Mouse (Mus musculus) neural tube, embryonic 12.5 days (tissue): ENCODE results near the gene Myef2. TPM values are rescaled to one million over a fixed set of nuclear protein-coding genes. Genes with fewer than 3 reads are reported as not detected.

Experiments
- ATAC-seq: fragments of 200-750 bp; cut with Nextera tagmentation; 2 replicates; pipeline ENCODE4 v1.8.0; 2017; ENCODE audit warnings: low read depth, mild to moderate bottlenecking, moderate TSS enrichment, moderate library complexity; ENCODE audit not compliant: low FRiP score
- H3K27ac ChIP-seq: fragments of 300-500 bp; sonication (generic); 2 replicates; pipeline ENCODE4 v1.5.1; 2016
- H3K27me3 ChIP-seq: fragments of 300-500 bp; sonication (generic); replicated peaks from 2 replicates; pipeline ENCODE4 v1.6.1; 2016; ENCODE audit warnings: mild to moderate bottlenecking
- H3K36me3 ChIP-seq: fragments of 300-500 bp; sonication (generic); 2 replicates; pipeline ENCODE4 v1.6.1; 2016; ENCODE audit warnings: mild to moderate bottlenecking
- H3K4me1 ChIP-seq: fragments of 300-500 bp; sonication (generic); 2 replicates; pipeline ENCODE4 v1.6.1; 2016
- H3K4me2 ChIP-seq: fragments of 300-500 bp; sonication (generic); replicated peaks from 2 replicates; pipeline ENCODE4 v1.6.1; 2016; ENCODE audit warnings: mild to moderate bottlenecking
- H3K4me3 ChIP-seq: fragments of 300-500 bp; sonication (generic); 2 replicates; pipeline ENCODE4 v1.5.1; 2016
- H3K9ac ChIP-seq: fragments of 300-500 bp; sonication (generic); 2 replicates; pipeline ENCODE4 v1.6.1; 2016; ENCODE audit warnings: mild to moderate bottlenecking
- H3K9me3 ChIP-seq: fragments of 300-500 bp; sonication (generic); 2 replicates; pipeline ENCODE4 v1.6.1; 2016; ENCODE audit warnings: mild to moderate bottlenecking
- WGBS: fragments of 180-500 bp; shearing (Covaris S2); methylation state at CpG from one replicate; pipeline ENCODE4 v1.1.7; 2016; 5-methylcytosine and 5-hydroxymethylcytosine counted together
- polyA plus RNA-seq: library from polyadenylated mRNA; unstranded; fragments of >200 nt; fragmentation: Nextera tagmentation; extraction: Ambion mirVana; gene quantifications from 2 replicates; pipeline ENCODE4 v1.2.1, GENCODE M21; 2016

Myef2 gene
- 257 and 259 TPM in 2 replicates for polyA plus RNA-seq

DNA sequence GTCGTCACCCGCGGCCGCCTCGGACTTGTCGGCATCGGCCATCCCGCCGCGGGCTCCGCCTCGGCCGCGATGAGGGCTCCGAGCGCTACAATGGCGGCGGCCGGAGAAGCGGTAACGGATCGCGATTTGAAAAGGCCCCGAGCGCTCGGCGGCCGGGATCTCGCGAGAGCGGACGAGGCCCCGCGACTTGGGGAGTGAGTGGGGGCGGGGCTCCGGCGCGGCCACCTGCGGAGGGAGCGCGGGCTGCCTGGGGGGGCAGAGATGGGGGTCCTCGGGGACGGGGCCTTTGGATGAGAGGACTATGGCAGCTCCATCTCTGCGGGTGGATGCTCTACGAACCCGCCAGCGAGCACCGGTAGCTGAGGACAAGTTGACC, at the start of gene Myef2:
Gene Myef2, minus strand, starts transcription at position 185 of the 376 bp plus-strand sequence.
- ATAC-seq = peak; percentile 89
- H3K27me3 ChIP-seq = no peaks in the 10 kb centered on the region
- peak within 1 kb of the TSS; percentile 90 for H3K4me3 ChIP-seq
- peaks cover 22% of the 10 kb centered on the region for H3K4me1 ChIP-seq
- under 1% methylated on average over 48 of the region's 48 CpGs for WGBS
- H3K9me3 ChIP-seq = no peaks in the 10 kb centered on the region
- peak within 1 kb of the TSS; percentile 68 for H3K4me2 ChIP-seq
- no peaks in the 10 kb centered on the region for H3K36me3 ChIP-seq
- H3K27ac ChIP-seq = peak within 1 kb of the TSS; percentile 81
- peak within 1 kb of the TSS; percentile 97 for H3K9ac ChIP-seq

GRCm38 (mm10) chr2:125162012-125162470, 38.6 kb upstream of the Myef2 start:
- H3K27me3 ChIP-seq = no peaks in the 10 kb centered on the region
- peak; percentile 70; the same call in 1 of the 2 replicates for ATAC-seq
- H3K4me1 ChIP-seq = no peaks in the 10 kb centered on the region
- no peak overlapping the region for H3K4me2 ChIP-seq
- H3K36me3 ChIP-seq = no peaks in the 10 kb centered on the region
- H3K27ac ChIP-seq = no peak overlapping the region
- no peak overlapping the region for H3K9ac ChIP-seq
- no peaks in the 10 kb centered on the region for H3K9me3 ChIP-seq
- WGBS = 39% methylated on average over 4 of the region's 4 CpGs
- H3K4me3 ChIP-seq = no peak overlapping the region

- H3K9me3 ChIP-seq = no peaks in the 10 kb centered on the region
- no peak overlapping the region for H3K4me2 ChIP-seq
- no peak overlapping the region for H3K9ac ChIP-seq
- ATAC-seq = no peak
- H3K4me1 ChIP-seq = no peaks in the 10 kb centered on the region
- 32% methylated on average over 2 of the region's 2 CpGs for WGBS
- H3K27me3 ChIP-seq = no peaks in the 10 kb centered on the region
- no peaks in the 10 kb centered on the region for H3K36me3 ChIP-seq
- no peak overlapping the region for H3K4me3 ChIP-seq
- H3K27ac ChIP-seq = no peak overlapping the region
These were observed 32.0 kb upstream of the Myef2 start for GRCm38 (mm10) chr2:125155504-125155903.

GRCm38 (mm10) chr2:125154294-125154693, 30.8 kb upstream of the Myef2 start:
- H3K27me3 ChIP-seq = no peaks in the 10 kb centered on the region
- H3K4me2 ChIP-seq = no peak overlapping the region
- H3K9ac ChIP-seq = no peak overlapping the region
- no peak overlapping the region for H3K27ac ChIP-seq
- no peaks in the 10 kb centered on the region for H3K9me3 ChIP-seq
- H3K4me3 ChIP-seq = no peak overlapping the region
- H3K4me1 ChIP-seq = no peaks in the 10 kb centered on the region
- H3K36me3 ChIP-seq = no peaks in the 10 kb centered on the region
- 86% methylated on average over 9 of the region's 9 CpGs for WGBS
- ATAC-seq = no peak

DNA sequence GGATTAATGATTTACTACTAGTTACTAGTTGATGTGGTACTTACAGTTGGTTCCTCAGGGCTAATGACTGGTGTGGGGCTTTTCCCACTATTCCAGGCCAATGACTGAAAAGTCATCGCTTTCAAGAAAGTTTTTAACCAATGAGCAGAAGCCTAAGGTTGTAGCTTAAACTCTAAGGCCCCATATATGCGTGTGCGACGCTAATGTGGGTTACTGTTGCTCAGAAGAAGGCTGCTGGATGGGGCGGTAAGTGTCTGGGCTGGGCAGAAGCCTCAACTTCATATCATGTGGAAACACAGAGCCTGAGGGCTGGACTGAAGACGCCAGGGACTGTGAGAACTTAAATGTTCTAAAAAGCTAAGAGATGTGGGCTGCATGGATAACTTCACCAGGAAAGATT, 28.9 kb upstream of the Myef2 start, which contains the start of gene Slc12a1:
Gene Slc12a1, plus strand, starts transcription at position 118 of the 400 bp plus-strand sequence.
- ATAC-seq = no peak
- Histone ChIP-seq H3K36me3 (no peaks in the 10 kb centered on the region), H3K4me2 (no peak within 1 kb of the TSS), H3K4me3 (no peak within 1 kb of the TSS), H3K9ac (no peak within 1 kb of the TSS), H3K27me3 (no peaks in the 10 kb centered on the region), H3K9me3 (no peaks in the 10 kb centered on the region), H3K27ac (no peak within 1 kb of the TSS), H3K4me1 (no peaks in the 10 kb centered on the region)
- WGBS = 87% methylated on average over 6 of the region's 6 CpGs

DNA sequence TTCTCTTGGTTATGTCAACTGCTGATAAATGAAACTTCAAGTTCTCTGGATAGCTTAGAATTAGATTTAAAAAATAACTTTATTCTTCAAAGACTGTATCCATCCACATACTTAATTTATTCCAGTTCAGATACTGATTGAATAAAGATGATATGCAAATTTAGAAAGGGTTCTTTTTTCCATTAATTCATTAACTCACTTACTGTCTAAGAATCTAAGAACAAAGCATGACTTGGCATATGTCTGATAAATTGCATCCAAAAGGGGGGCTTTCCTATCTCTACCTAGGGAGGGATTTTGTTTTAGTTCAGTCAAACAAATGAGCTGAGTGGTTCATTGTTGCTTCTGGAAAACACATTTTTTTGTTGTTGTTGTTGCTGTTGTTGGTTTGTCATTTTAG, 18.9 kb upstream of the Myef2 start:
- Histone ChIP-seq H3K36me3 (no peaks in the 10 kb centered on the region), H3K27ac (no peak overlapping the region), H3K27me3 (no peaks in the 10 kb centered on the region), H3K9me3 (no peaks in the 10 kb centered on the region), H3K4me2 (no peak overlapping the region), H3K4me1 (no peaks in the 10 kb centered on the region), H3K9ac (no peak overlapping the region), H3K4me3 (no peak overlapping the region)
- no peak for ATAC-seq

- 35% methylated on average over 7 of the region's 7 CpGs for WGBS
- Histone ChIP-seq H3K27me3 (no peaks in the 10 kb centered on the region), H3K4me3 (no peak overlapping the region), H3K9ac (no peak overlapping the region), H3K4me1 (peaks cover 9% of the 10 kb centered on the region; the same call in 1 of the 2 replicates), H3K4me2 (peak overlapping the region; percentile 67), H3K27ac (no peak overlapping the region), H3K36me3 (no peaks in the 10 kb centered on the region), H3K9me3 (no peaks in the 10 kb centered on the region)
- no peak for ATAC-seq
These were observed 13.4 kb upstream of the Myef2 start for GRCm38 (mm10) chr2:125136846-125137245.

DNA sequence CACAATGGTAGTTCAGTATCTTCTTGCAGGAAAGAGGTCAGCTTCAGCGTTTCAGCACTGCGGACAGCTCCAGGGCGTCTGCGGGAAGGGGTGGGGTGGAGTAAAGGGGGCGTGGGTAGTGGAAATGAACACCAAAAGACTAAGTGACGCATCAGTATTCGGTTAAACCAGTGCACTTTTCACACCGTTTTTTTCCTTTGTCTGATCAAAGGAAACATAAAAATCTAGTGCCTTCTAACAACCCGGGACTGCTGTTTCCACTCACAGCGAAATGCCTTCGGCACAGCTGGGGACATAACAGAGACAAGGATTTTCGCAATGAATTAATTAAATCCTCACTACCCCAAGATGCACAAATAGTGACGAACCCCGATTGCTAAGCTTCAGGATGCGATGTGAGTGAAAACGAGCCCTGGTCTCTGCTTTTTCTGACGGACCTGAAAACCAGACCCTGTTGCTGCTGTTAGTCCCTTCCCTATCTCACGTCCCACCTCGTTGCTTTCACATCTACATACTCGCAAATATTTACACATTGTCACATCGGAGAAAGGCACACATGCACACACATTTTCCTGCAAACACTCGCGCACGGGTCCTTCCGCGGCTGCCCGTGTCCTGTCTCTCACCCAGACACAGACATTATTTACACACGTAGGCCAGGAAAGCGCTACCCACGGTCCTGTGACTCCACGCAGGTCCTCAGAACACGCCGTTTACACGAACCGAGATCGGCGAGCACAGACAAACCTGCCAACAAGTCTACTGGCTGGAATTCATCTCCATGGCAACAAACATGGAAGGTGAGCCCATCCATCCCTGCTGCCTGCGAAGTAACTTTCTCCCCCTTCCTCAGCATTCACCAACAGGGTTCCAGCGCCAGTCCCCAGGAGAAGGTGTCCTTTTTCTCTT, 12.7 kb upstream of the Myef2 start, which contains the start of gene Ctxn2:
Gene Ctxn2, plus strand, starts transcription at position 790 of the 909 bp plus-strand sequence.
- H3K27ac ChIP-seq = no peak within 1 kb of the TSS
- WGBS = 2% methylated on average over 39 of the region's 39 CpGs

GRCm38 (mm10) chr2:125134113-125134512, 10.7 kb upstream of the Myef2 start:
- ATAC-seq = no peak
- Histone ChIP-seq H3K9ac (no peak overlapping the region), H3K36me3 (no peaks in the 10 kb centered on the region), H3K27me3 (no peaks in the 10 kb centered on the region), H3K9me3 (no peaks in the 10 kb centered on the region), H3K27ac (no peak overlapping the region), H3K4me2 (no peak overlapping the region), H3K4me3 (no peak overlapping the region), H3K4me1 (peaks cover 9% of the 10 kb centered on the region; the same call in 1 of the 2 replicates)
- 43% methylated on average over 4 of the region's 4 CpGs for WGBS

More for the DNA sequence above, 12.7 kb upstream of the Myef2 start, which contains the start of gene Ctxn2:
- peak within 1 kb of the TSS; percentile 37 for H3K4me3 ChIP-seq
- H3K9me3 ChIP-seq = no peaks in the 10 kb centered on the region
- 0 out of 2 replicates have a peak within 1 kb of the TSS, but pooled peaks have one; percentile 22 for H3K9ac ChIP-seq
- H3K4me1 ChIP-seq = peaks cover 9% of the 10 kb centered on the region; the same call in 1 of the 2 replicates
- peak within 1 kb of the TSS; percentile 67 for H3K4me2 ChIP-seq
- no peaks in the 10 kb centered on the region for H3K27me3 ChIP-seq
- peak; percentile 72 for ATAC-seq
- H3K36me3 ChIP-seq = no peaks in the 10 kb centered on the region

- no peak overlapping the region for H3K9ac ChIP-seq
- WGBS = 84% methylated on average over 3 of the region's 3 CpGs
- H3K4me2 ChIP-seq = no peak overlapping the region
- no peak overlapping the region for H3K27ac ChIP-seq
- H3K4me1 ChIP-seq = peaks cover 4% of the 10 kb centered on the region
- no peaks in the 10 kb centered on the region for H3K27me3 ChIP-seq
- H3K36me3 ChIP-seq = no peaks in the 10 kb centered on the region
- no peaks in the 10 kb centered on the region for H3K9me3 ChIP-seq
- no peak overlapping the region for H3K4me3 ChIP-seq
- ATAC-seq = no peak
These were observed 3.3 kb upstream of the Myef2 start for GRCm38 (mm10) chr2:125126792-125127191.

DNA sequence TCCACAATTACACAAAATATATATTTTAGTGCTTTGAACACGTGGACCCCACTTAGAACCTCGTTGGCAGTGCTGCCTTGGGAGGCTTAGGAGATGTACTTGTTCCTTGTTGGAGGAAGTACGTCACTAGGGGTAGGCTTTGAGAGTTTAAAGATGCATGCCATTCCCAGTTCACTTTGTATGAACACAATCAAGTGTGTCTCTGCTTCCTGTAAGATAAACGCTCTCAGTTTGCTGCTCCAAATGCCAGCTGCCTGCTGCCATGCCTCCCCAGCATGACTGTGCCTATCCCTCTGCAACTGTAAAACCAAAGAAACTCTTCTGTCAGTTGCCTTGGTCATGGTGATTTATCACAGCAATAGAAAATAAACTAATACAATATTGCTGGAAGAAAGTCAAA, 2.4 kb upstream of the Myef2 start:
- Histone ChIP-seq H3K4me1 (peaks cover 12% of the 10 kb centered on the region), H3K9me3 (no peaks in the 10 kb centered on the region), H3K27ac (no peak overlapping the region), H3K36me3 (no peaks in the 10 kb centered on the region), H3K27me3 (no peaks in the 10 kb centered on the region), H3K4me2 (no peak overlapping the region), H3K4me3 (no peak overlapping the region), H3K9ac (no peak overlapping the region)
- ATAC-seq = no peak
- WGBS = 37% methylated on average over 4 of the region's 4 CpGs

DNA sequence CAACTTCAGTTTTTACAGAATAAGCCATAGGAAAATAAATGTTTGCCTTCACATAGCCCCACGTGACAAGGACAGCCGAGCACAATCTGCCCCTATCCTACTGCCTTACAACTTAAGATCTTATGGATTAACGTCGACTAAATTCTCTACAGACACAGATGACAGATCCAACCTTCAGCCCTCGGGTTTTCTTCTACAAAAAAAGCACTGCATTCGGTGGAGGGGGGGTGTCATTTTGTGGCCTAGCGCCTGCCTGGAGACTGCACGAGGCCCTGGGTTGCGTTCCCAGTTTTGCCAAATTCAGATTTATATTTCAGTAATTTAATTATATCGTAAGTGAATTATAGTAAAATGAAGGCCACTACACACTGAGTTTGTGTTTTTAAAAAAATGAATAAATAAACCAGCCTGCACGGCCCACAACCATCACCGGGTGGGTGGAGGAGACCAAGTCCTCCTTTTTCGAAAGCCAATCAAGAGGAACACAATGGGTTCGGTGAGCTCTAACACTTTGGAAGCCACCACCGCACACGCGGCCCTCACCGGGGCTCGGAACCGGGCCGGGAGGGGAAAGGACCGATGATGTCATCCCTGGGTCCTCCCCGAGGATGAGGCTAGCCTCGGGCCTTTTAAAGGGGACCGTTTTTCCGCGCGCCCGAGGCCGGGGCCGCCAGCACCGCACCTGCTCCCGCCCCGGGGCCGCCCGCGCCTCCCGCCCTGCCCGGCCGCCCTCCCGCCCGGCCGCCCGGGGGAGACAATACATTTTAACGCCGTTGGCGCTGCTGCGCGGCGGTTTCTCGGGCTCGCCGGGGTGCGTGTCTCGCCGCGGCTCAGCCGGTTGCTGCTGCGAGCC, 611 bp downstream of the Myef2 start:
- no peaks in the 10 kb centered on the region for H3K27me3 ChIP-seq
- peaks cover 22% of the 10 kb centered on the region for H3K4me1 ChIP-seq
- peak overlapping the region; percentile 68 for H3K4me2 ChIP-seq
- no peaks in the 10 kb centered on the region for H3K9me3 ChIP-seq
- H3K4me3 ChIP-seq = peak overlapping the region; percentile 90
- H3K9ac ChIP-seq = peak overlapping the region; percentile 97
- H3K27ac ChIP-seq = peak overlapping the region; percentile 81
- ATAC-seq = peak; percentile 81
- WGBS = under 1% methylated on average over 59 of the region's 59 CpGs
- no peaks in the 10 kb centered on the region for H3K36me3 ChIP-seq
